Mouse (Mus musculus) stomach, embryonic 16.5 days (tissue): ENCODE measurements around the gene Mrgpre. TPM values are rescaled to one million over a fixed set of nuclear protein-coding genes. Genes with fewer than 3 reads are reported as not detected.
A peak's percentile ranks its signal among the peaks of the same experiment; 100 is the strongest.

ENCODE experiments used
- ATAC-seq: fragments of 200-750 bp; cut with Nextera tagmentation; 2 replicates; pipeline ENCODE4 v1.8.0; 2017; ENCODE audit warnings: moderate number of reproducible peaks, moderate TSS enrichment; ENCODE audit not compliant: insufficient read depth, low FRiP score
- H3K27ac ChIP-seq: fragments of 300-500 bp; sonication (generic); 2 replicates; pipeline ENCODE4 v1.5.1; 2014; ENCODE audit warnings: low read length
- H3K27me3 ChIP-seq: fragments of 300-500 bp; sonication (generic); 2 replicates; pipeline ENCODE4 v1.6.1; 2014; ENCODE audit warnings: low read length, control low read depth, mixed read lengths; ENCODE audit not compliant: control insufficient read depth, insufficient read depth
- H3K36me3 ChIP-seq: fragments of 300-500 bp; sonication (generic); 2 replicates; pipeline ENCODE4 v1.6.1; 2014; ENCODE audit warnings: low read length; ENCODE audit not compliant: control insufficient read depth, insufficient read depth
- H3K4me1 ChIP-seq: fragments of 300-500 bp; sonication (generic); 2 replicates; pipeline ENCODE4 v1.6.1; 2014; ENCODE audit warnings: low read length, control low read depth, mixed read lengths; ENCODE audit not compliant: control insufficient read depth, insufficient read depth
- H3K4me2 ChIP-seq: fragments of 300-500 bp; sonication (generic); 2 replicates; pipeline ENCODE4 v1.6.1; 2014; ENCODE audit warnings: low read depth, low read length, mixed read lengths
- H3K4me3 ChIP-seq: fragments of 300-500 bp; sonication (generic); replicated peaks from 2 replicates; pipeline ENCODE4 v1.5.1; 2014; ENCODE audit warnings: mild to moderate bottlenecking, low read length
- H3K9ac ChIP-seq: fragments of 300-500 bp; sonication (generic); 2 replicates; pipeline ENCODE4 v1.6.1; 2014; ENCODE audit warnings: low read length
- H3K9me3 ChIP-seq: fragments of 300-500 bp; sonication (generic); replicated peaks from 2 replicates; pipeline ENCODE4 v1.6.1; 2016; ENCODE audit warnings: low read length, control low read depth; ENCODE audit not compliant: control insufficient read depth
- WGBS: fragments of 180-500 bp; shearing (Covaris S2); extraction: QIAGEN DNeasy Blood & Tissue Kit; methylation state at CpG from one replicate; pipeline ENCODE4 v1.1.7; 2014; 5-methylcytosine and 5-hydroxymethylcytosine counted together
- polyA plus RNA-seq: library from polyadenylated mRNA; unstranded; fragments of >200 nt; fragmentation: Nextera tagmentation; extraction: Ambion mirVana; gene quantifications from 2 replicates; pipeline ENCODE4 v1.2.1, GENCODE M21; 2015

Mrgpre gene
- polyA plus RNA-seq, result 0.98 and 1.6 TPM in 2 replicates

DNA sequence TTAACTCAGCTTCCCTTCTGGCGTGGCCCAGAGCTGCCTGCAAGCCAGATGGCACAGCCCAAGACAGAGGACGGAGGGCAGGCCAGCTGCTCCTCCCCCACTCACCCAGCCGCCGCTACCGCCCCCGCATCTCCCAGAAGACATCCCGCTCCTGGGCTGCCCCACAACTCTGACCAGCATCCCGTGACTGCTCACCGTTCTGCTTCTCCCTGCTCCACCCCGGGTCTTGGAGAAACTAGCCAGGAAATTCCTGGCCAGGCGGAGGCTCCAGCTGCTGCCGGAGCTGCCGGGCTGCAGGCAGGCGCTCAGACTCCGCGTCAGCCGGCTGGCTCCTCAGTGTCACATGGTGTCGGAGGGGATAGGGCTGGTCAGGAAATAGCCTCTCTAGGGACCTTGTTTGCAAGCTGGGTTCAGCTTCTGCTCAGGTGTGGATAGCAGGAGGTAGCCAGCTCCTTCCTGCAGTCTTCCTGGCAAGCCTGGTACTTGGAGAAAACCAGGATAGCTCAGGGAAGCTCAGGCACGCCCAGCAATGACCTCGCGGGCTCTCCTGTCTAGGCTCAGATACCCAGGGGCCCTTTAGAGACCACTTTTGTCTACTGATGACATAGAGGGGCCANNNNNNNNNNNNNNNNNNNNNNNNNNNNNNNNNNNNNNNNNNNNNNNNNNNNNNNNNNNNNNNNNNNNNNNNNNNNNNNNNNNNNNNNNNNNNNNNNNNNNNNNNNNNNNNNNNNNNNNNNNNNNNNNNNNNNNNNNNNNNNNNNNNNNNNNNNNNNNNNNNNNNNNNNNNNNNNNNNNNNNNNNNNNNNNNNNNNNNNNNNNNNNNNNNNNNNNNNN lies at the start of gene Mrgpre:
Gene Mrgpre (minus strand): TSS at position 505 of the 834 bp plus-strand sequence.
- ATAC-seq, result peak; percentile 84
- WGBS, result 4% methylated on average over 21 of the region's 21 CpGs
- Histone ChIP-seq H3K27ac (peak within 1 kb of the TSS; percentile 75), H3K9ac (peak within 1 kb of the TSS; percentile 67), H3K36me3 (no peaks in the 10 kb centered on the region), H3K9me3 (no peaks in the 10 kb centered on the region), H3K4me3 (peak within 1 kb of the TSS; percentile 40), H3K4me1 (peaks cover 18% of the 10 kb centered on the region), H3K4me2 (peak within 1 kb of the TSS; percentile 50), H3K27me3 (no peaks in the 10 kb centered on the region)

- Histone ChIP-seq H3K4me3 (no peak overlapping the region), H3K4me1 (peaks cover 33% of the 10 kb centered on the region), H3K9me3 (no peaks in the 10 kb centered on the region), H3K36me3 (peaks cover 10% of the 10 kb centered on the region), H3K27me3 (no peaks in the 10 kb centered on the region), H3K4me2 (no peak overlapping the region), H3K27ac (no peak overlapping the region), H3K9ac (no peak overlapping the region)
- ATAC-seq, result no peak
- WGBS, result 76% methylated on average over 6 of the region's 6 CpGs
Measured at GRCm38 (mm10) chr7:143833581-143834190, 49.4 kb upstream of the Mrgpre start.

DNA sequence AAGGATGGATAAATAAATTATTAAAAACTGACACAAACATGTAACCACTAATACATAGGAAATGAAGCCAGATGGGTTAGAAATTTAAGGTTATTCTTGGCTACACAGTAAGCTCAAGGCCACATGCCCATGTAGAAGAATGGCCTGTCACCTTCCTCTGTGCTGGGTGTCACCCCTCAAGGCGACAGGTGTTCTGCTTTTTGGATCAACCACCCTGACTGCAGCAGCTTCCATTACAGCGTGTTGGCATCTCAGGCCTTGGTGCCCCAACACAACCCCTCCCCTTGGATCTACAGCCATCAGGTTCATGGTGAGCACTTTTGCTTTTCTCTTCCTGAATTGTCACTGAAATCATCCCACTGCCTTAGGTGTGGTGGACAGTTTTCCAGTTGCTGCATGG lies 48.3 kb upstream of the Mrgpre start:
- ATAC-seq, result no peak
- Histone ChIP-seq H3K27ac (no peak overlapping the region), H3K4me2 (no peak overlapping the region), H3K4me3 (no peak overlapping the region), H3K27me3 (no peaks in the 10 kb centered on the region), H3K4me1 (peaks cover 33% of the 10 kb centered on the region), H3K9ac (no peak overlapping the region), H3K36me3 (peaks cover 1% of the 10 kb centered on the region), H3K9me3 (no peaks in the 10 kb centered on the region)
- WGBS, result 86% methylated on average over 2 of the region's 2 CpGs

DNA sequence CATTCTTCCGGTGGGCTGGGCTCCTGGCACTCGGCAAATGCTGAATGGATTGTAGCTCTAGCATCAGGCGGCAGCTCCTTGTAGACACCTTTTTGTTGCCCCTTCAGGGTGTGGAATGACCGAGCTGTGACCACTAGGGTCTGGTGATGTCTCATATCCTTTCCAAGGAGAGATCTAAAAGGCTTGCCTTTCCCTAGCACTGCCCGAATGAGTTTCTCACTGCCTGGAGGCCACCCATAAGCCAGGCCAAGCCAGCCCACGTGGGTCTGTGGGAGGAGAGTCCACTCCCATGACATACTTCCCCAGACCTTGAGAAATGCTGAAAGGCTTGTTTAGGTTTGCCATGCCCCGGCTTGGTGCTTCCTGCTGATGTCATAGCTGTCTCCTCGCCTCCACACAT lies 47.9 kb upstream of the Mrgpre start:
- Histone ChIP-seq H3K9me3 (no peaks in the 10 kb centered on the region), H3K4me2 (no peak overlapping the region), H3K4me3 (no peak overlapping the region), H3K36me3 (no peaks in the 10 kb centered on the region; the same call in 1 of the 2 replicates), H3K27ac (no peak overlapping the region), H3K27me3 (no peaks in the 10 kb centered on the region), H3K9ac (no peak overlapping the region), H3K4me1 (peaks cover 33% of the 10 kb centered on the region)
- no peak for ATAC-seq
- WGBS, result 74% methylated on average over 8 of the region's 8 CpGs

GRCm38 (mm10) chr7:143830399-143830798 lies 46.1 kb upstream of the Mrgpre start:
- Histone ChIP-seq H3K36me3 (no peaks in the 10 kb centered on the region), H3K27me3 (no peaks in the 10 kb centered on the region), H3K4me3 (peak overlapping the region; percentile 70), H3K4me1 (peaks cover 32% of the 10 kb centered on the region), H3K9ac (peak overlapping the region; percentile 79), H3K27ac (0 out of 2 replicates have a peak overlapping the region, but pooled peaks have one; percentile 7), H3K9me3 (no peaks in the 10 kb centered on the region), H3K4me2 (peak overlapping the region; percentile 94)
- 9% methylated on average over 6 of the region's 6 CpGs for WGBS
- ATAC-seq, result no peak; the same call in 1 of the 2 replicates

- Histone ChIP-seq H3K36me3 (no peaks in the 10 kb centered on the region), H3K27ac (peak overlapping the region; percentile 95), H3K4me3 (peak overlapping the region; percentile 70), H3K9me3 (no peaks in the 10 kb centered on the region), H3K4me1 (peaks cover 25% of the 10 kb centered on the region), H3K9ac (peak overlapping the region; percentile 82), H3K27me3 (no peaks in the 10 kb centered on the region), H3K4me2 (peak overlapping the region; percentile 94)
- 1% methylated on average over 37 of the region's 37 CpGs for WGBS
- ATAC-seq, result peak; percentile 99
Measured at GRCm38 (mm10) chr7:143829504-143830331, 45.4 kb upstream of the Mrgpre start.

GRCm38 (mm10) chr7:143826985-143827384 lies 42.7 kb upstream of the Mrgpre start:
- peaks cover 23% of the 10 kb centered on the region for H3K4me1 ChIP-seq
- H3K36me3 ChIP-seq, result no peaks in the 10 kb centered on the region
- no peak overlapping the region for H3K4me3 ChIP-seq
- ATAC-seq, result no peak
- WGBS, result 87% methylated on average over 2 of the region's 2 CpGs
- H3K9me3 ChIP-seq, result no peaks in the 10 kb centered on the region
- H3K9ac ChIP-seq, result no peak overlapping the region
- no peak overlapping the region for H3K27ac ChIP-seq
- no peak overlapping the region for H3K4me2 ChIP-seq
- H3K27me3 ChIP-seq, result no peaks in the 10 kb centered on the region

DNA sequence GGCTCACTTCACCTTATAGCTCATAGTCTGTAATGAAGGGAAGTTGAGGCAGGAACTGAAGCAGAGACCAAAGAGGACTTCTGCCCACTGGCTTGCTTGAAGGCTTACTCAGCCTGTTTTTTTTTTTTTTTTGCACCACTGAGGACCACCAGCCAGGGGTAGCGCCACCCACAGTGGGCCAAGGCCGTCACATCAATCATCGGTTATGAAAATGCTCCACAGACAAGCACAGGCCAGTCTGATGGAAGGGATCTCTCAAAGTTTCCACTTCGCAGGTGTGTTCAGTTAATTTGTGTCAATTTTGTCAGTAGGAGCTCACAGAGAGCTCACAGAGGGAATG lies 38.9 kb upstream of the Mrgpre start:
- no peaks in the 10 kb centered on the region for H3K27me3 ChIP-seq
- H3K9ac ChIP-seq, result peak overlapping the region; percentile 59
- peak overlapping the region; percentile 92 for H3K4me2 ChIP-seq
- H3K27ac ChIP-seq, result peak overlapping the region; percentile 62
- peaks cover 12% of the 10 kb centered on the region for H3K4me1 ChIP-seq
- H3K9me3 ChIP-seq, result no peaks in the 10 kb centered on the region
- peak; percentile 15; the same call in 1 of the 2 replicates for ATAC-seq
- peak overlapping the region; percentile 35 for H3K4me3 ChIP-seq
- WGBS, result 73% methylated on average over 4 of the region's 4 CpGs
- H3K36me3 ChIP-seq, result no peaks in the 10 kb centered on the region
